Mouse (Mus musculus) 3134 (cell line): ENCODE measurements at regions not wholly inside any gene's neighbourhood (a gene's known extent, or its start where the extent isn't known, plus 50 kb on each side); places are given as distances from the start of the nearest gene placed in this dataset.
A peak's percentile ranks its signal among the peaks of the same experiment; 100 is the strongest.

Source experiments
- DNase-seq: peaks from one replicate; pipeline ENCODE4 v3.0.0-alpha.2; 2011; ENCODE audit warnings: low spot score; ENCODE audit not compliant: insufficient read length; ENCODE audit errors: extremely low read depth

DNA sequence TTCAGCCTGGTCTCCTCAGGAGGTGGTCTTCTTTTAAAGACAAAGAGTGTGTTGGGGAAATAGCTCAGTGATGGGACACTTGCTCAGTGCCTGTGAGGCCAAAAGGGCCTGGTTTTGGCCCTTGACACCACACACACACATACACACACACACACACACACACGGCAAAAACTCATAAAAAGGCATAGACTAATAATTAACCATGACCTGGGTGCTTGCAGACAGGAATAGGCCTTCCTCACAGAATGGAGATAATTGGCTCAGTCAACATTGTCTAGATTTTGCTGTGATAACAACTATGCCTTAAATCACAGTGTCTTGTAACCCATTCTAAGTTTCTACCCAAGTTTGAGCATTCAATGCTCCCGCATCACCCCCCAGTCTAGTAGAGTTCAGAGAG is 158.5 kb downstream of the Emp1 start:
- DNase-seq: no peak

- no peak for DNase-seq
Observed at GRCm38 (mm10) chr6:135524886-135525285, 162.5 kb downstream of the Emp1 start.

DNA sequence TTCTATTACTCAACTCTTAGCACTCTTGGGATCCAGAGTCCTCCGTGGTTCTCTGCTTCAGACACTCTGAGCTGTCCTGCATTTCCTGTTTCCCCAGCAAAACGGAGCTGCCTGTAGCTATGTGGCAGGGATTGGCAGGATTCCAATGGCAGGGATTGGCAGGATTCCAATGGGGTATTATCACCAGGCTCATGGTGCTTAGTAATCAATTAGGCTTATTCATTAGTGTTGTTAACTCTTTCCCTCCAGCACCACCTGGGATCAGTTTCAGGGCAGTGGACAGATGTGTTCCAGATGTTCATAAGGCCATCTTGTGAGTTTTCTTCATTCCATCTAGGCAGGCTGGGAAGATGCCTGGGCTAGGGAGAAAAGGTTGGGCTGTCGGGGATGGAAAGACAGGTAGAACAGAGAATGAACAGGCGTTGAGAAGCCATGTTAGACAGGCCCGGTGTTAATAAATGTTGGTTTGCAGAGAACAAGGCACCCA is 163.5 kb downstream of the Emp1 start:
- no peak for DNase-seq

- DNase-seq: no peak
Observed at GRCm38 (mm10) chr6:135526460-135527160, 164.3 kb downstream of the Emp1 start.

- no peak for DNase-seq
Observed at GRCm38 (mm10) chr6:135527879-135528278, 165.5 kb downstream of the Emp1 start.

GRCm38 (mm10) chr6:135539791-135540646 is 177.7 kb downstream of the Emp1 start:
- DNase-seq: no peak

- DNase-seq: no peak
Observed at GRCm38 (mm10) chr6:135541566-135541965, 179.2 kb downstream of the Emp1 start.

DNA sequence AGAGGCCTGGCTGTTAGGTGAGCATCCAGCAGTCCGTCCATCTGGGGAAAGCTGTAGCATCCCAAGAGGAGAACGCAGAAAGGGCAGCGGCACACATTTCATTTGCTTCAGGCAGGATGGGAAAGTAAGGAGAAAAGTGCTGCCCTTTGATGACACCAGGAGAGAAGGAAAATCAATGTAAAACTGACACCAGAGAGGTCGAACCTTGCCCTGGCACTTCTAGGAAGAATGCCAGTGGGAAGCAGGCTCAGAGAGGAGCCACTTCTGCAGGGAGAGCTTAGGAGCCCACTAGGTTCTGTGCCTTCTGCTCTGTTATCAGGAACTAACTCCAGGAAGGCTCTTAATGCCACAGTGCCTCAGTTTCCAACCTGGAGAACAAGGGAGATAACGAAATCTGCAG is 180.0 kb downstream of the Emp1 start:
- no peak for DNase-seq

DNA sequence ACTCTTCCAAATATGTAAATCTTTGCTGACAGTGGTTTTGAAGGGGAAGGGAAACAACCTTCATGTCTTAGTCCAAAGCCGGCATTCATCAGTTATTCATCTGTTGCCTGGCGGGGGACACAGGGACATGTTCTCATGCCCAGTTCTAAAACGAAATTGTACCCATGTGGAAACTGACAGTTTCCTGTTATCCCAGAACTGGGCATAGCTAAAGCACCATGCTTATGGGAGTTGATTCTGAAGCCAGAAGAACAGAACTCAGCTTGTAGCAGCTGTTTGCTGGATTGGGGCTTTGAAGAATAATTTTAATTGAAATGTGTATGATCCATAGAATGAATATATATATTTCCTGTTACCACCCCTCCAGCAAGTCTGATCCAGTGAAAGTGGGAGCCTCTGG is 181.0 kb downstream of the Emp1 start:
- no peak for DNase-seq

DNA sequence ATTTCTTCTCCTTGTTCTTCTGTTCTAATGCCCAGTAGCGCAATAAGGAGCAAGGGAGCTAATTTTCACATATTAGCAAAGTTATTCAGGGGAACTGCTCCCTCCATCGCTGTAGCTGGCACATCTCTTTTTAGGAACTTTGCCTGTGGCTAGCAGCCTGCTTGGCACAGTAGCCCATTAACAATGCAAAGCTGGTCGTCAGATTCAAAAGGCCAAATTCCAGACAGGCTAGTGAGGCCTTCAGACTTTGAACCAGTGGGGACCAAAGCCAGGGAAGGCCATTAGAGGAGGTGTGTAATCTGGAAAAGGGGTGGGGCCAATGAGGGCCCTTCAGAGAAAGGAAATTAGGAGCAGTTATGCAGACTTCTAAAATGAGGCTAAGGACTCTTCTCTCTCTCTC is 181.5 kb downstream of the Emp1 start:
- DNase-seq: no peak

DNA sequence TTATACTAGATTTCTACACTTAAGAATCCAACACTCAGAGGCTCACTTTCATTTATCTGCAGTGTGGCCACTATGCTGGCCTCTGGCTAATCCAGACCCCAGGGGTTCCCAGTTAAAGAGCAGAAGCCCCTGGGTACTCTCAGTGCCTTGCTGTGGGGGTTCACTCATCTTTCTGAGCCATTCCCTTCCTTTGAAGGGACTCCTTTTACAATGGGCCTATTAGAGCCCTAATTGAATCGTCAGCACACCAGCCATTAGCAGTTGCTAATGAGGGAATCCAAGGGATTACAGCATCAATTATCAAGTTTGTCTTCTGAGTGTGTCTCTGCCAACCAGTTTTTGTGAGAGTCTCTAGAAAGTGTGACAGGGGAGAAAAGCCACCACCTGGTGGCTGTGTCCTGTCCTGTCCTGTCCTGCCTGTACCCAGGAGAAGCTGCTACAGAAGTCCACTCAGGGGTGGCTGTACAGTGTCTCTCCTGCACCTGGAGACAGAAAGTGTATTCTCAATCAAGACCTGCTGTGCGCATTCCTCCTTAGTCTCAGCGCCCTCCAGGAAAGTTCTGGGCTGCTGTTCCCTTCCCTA is 188.1 kb downstream of the Emp1 start:
- DNase-seq: no peak

- DNase-seq: no peak
Observed at GRCm38 (mm10) chr6:135552396-135552795, 190.1 kb downstream of the Emp1 start.

GRCm38 (mm10) chr6:135559501-135559907 is 197.2 kb downstream of the Emp1 start:
- DNase-seq: peak; percentile 16

- DNase-seq: no peak
Observed at GRCm38 (mm10) chr6:135562267-135562666, 199.9 kb downstream of the Emp1 start.

- DNase-seq: no peak
Observed at GRCm38 (mm10) chr6:135563766-135564165, 201.4 kb downstream of the Emp1 start.

GRCm38 (mm10) chr6:135569086-135569485 is 206.7 kb downstream of the Emp1 start:
- DNase-seq: no peak

GRCm38 (mm10) chr6:135575294-135575693 is 212.9 kb downstream of the Emp1 start:
- no peak for DNase-seq

DNA sequence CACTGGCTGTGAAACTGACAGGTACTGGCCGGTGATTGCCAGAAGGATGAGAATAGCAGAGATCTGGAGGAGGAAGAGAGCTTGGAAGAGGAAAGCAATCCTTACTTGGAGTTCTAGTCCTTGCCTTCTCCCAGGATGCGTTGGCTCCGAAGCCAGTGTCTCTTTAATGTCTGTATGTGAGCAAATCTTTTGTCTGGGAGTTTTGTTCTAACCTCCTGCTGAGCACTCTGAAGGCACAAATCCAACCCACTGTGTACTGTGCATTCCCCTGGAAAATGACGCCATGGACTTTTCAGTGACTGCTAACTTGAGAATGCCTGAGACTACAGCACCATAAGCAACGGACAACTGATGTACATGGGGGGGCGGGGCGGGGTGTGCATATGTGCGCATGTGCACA is 216.4 kb downstream of the Emp1 start:
- DNase-seq: no peak

DNA sequence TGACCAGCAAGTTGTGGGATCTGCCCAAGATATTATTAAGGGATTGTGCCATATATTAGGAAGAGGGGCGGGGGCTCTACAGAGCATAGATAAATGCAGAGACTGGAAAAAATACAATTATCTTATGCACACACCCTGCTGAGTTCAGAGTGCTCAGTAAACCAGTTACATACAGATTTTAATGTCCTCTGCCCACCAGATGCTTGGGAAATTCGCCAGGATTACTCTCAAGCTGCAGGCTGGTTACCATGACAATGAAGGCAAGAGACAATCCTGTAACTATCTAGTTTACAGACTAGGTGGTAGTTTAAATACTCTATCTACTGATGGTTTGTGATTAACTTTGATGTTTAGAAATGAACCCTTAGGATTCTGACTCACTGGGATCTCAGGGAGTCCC is 220.2 kb downstream of the Emp1 start:
- no peak for DNase-seq

GRCm38 (mm10) chr6:135584782-135585181 is 222.4 kb downstream of the Emp1 start:
- DNase-seq: no peak

- DNase-seq: no peak
Observed at GRCm38 (mm10) chr6:135590084-135590483, 227.7 kb downstream of the Emp1 start.

- no peak for DNase-seq
Observed at GRCm38 (mm10) chr6:135591085-135591484, 228.7 kb downstream of the Emp1 start.
